Mouse (Mus musculus): ENCODE results near the gene Fam240a.

The Fam240a gene

DNA sequence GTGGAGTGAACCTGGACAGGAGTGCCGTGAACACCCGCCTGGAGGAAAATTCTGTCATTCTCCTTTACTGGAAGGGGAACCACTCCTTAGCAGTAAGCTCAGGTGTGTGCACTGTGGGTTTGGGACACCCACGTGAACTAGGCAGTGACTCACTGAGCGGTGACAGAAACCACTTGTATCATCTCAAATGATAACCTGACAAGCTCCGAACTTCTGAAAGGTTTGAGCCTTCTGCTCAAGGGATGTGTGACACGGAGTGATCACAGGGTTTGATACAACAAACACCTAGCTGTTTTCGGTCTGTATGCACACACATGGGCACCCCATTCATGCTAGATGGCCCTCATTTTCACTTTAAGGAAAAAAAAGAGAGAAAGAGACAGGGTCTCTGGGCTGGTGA is at the start of gene Fam240a:
Fam240a (minus strand) TSS at position 76 of the 400 bp plus-strand sequence.
- no peak for DNase-seq (ENCODE audit: low read depth, low spot score)

DNA sequence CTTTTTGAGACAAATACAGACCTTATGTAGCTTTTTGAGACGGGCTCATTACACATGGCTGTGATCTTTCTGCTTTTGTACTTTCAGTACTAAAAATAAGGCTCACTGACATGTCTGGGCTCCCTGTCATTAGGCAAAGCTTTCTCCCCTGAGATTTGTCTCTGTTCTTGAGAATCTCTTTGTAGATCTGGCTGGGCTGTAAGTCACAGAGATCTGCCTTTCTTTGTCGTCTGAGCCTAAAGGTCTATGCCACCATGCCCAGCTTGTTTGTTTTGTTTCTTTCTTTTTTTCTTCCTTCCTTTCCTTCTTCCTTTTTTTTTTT is 49.2 kb upstream of the Fam240a start:
- DNase-seq (ENCODE audit: low read depth, low spot score), result no peak

DNA sequence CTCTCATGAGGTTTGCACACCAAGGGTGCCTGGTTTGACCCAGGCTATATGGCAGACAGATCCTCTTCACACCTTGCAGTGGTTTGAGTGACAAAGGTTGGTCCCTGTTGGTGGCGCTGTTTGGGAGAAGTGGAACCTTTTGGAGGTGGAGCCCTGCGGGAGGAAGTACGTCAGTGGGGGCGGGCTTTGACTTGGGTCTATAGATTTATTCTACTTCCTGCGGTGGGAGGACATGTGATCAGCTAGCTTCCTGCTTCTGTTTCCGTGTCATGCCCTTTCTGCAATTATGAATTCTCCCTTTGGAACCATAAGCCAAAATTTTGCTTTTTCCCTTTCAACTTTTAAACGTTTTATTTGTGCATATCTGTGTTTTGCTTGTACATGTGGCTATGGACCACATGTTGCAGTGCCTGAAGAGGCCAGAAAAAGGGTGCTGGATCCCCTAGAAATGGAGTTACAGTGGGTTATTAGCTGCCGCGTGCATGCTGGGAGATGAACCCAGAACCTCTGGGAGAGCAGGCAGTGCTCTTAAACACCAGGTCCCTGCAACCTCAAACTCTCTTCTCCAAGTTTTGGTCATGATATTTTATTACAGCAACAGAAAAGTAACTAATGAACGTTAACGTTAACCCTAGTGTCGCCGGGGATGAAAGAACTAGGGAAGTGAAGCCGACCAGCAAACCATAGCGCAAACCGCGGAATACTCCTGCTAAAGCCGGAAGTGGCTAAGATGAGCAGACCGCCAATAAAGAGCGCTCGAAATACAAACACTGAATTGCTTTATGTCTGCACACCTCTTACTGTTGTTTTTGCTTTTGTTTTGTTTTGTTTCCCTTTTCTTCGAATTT is 48.6 kb upstream of the Fam240a start:
- DNase-seq (ENCODE audit: low read depth, low spot score), result no peak

DNA sequence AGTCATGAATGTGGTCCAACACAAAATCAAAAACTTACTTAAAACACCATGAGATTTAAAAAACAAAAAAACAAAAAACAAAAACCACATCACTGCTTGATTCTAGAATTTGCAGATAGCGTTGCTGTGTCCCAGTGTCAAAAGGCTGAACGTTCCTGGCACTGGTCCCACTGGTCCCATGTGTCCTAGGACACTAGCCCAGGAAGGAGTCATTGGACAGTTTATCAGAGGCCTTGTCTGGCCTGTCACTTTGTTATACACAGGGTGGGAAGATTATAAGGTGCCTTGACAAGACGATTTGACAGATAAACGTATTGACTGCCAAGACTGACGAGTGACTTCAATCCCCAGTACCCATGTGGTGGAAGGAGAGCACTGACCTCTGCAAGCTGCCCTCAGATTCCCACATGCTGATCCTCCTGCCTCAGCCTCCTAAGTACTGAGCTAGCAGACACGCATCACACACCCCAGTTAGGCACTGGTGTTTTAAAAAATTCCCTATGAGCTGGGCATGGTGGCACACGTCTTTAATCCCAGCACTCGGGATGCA is 47.0 kb upstream of the Fam240a start:
- DNase-seq (ENCODE audit: low read depth, low spot score), result no peak

DNA sequence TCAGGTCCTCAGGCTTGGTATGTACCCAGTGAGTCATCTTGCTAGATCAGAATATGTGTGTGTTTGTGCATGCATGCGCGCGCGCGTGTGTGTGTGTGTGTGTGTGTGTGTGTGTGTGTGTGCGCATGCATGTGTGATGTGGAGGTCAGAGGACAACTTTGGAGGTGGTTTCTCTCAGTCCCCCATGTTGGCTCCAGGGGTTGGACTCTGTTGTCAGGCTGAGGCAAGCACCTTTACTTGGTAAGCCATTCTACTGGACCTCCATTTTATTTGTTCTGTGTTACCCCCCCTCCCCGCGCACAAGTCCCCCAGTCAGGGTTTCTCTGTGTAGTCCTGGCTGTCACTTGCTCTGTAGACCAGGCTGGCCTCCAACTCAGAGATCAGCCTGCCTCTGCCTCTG is 44.7 kb upstream of the Fam240a start:
- DNase-seq (ENCODE audit: low read depth, low spot score), result no peak

DNA sequence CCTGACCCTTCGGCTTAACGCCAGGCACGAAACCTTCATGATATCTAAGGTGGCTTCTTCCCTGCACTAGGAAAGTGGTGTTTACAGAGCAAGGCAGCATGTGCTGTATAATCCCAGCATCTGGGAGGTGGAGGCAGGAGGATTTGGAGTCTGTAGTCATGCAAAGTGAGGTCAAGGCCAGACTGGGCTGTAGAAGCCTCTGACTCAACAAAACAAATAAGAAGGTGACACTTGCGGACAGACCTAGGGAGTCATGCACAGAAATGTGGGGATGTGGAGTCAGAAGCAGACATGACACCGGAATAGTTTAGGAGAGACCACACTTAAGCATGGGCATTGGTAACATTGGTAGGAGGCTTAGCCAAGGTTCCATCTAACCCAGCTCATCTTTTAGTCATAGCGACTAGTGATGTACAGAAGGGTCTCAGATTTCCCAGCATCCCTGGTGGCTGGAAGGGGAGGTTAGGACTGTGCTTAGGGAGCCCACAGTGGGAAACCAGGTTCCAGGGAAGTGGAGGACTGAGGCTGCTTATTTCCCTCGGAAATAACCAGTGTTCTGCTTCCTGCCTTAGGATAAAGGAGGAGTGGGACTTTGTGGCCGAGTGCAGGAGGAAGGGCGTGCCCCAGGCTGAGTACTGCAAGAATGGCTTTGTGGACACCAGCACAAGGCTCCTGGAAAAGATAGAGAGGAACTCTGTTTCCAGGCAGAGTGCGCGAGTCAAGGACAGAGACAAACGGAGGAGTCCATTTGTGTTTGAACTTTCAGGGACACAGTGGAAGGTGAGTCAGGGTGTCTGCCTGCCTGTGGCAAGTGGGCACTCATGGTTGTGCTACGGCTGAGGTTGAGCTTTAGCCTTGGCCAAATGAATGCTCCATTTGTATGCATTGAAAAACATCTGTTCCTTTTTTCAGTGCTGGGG is 43.8 kb upstream of the Fam240a start:
- DNase-seq (ENCODE audit: low read depth, low spot score), result no peak

DNA sequence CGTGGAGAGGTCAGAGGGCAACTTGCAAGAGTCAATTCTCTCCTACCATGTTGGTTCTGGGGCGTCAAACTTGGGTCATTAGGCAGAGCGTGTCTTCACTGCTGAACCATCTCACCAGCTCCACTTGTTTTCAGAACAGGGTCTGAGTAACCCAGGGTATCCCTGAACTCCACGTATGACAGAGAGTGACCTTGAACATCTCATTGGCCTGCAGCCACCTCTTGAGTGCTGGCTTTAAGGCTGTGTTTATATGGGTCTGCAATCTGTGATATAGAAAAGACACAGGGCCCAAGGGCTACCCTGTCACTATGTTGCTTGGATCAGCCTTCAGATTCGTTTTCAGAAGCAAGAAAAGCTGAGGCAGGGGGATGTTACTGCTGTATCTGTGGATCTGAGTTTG is 43.0 kb upstream of the Fam240a start:
- no peak for DNase-seq (ENCODE audit: low read depth, low spot score)

DNA sequence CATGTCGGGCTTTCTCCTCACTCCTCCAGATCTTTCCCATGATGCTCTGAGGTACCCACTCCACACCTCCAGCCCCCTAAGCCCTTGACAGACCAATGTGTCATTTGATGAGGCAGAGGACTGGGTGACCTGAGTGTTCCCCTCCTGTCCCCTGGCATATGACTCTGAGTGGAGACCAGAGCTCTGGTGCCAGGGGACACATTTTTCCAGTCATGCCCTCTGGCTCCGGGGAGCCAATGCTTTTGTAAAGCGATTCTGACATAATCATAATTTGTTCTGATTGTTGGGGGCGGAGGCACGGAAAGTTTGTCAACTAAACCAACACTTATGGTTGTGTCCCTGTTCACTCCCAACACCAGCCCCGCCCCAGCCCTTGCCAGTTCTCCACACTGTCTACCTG is 39.3 kb upstream of the Fam240a start:
- DNase-seq (ENCODE audit: low read depth, low spot score), result no peak

DNA sequence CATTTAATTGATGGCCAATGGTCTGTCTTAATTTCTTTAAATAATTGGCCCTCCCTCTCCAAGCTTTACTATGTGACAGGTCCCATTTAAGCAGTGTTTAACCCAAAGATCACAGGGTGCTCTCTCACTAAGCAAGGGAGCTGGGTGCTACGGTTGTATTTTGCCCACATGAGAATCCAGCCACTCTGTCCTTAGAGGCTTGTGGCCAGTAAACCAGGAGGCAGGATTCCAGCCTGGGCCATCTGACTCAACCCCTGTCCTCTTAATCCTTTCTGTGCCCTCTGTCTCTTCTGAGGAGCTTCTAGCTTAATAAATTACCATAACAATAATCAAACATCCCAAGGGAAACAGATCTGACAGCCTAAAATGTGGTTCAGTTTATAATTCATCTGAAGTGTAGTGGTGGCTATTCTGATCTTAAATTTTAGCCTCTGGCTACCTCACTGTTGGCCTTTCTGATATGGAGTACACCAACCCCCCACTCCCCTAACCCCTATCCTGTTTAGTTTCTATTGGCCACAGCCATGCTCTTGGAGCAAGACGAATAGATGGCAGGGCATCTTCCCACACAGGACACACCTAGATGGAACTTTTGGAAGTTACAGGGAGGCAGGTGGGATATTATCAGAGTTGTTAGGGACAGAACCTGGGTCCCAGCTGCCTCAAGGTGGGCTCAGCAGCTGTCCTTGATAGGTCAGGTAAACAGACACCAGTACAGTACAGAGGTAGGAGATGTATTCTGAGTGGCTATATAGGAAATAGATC is 38.2 kb upstream of the Fam240a start:
- DNase-seq (ENCODE audit: low read depth, low spot score), result no peak

DNA sequence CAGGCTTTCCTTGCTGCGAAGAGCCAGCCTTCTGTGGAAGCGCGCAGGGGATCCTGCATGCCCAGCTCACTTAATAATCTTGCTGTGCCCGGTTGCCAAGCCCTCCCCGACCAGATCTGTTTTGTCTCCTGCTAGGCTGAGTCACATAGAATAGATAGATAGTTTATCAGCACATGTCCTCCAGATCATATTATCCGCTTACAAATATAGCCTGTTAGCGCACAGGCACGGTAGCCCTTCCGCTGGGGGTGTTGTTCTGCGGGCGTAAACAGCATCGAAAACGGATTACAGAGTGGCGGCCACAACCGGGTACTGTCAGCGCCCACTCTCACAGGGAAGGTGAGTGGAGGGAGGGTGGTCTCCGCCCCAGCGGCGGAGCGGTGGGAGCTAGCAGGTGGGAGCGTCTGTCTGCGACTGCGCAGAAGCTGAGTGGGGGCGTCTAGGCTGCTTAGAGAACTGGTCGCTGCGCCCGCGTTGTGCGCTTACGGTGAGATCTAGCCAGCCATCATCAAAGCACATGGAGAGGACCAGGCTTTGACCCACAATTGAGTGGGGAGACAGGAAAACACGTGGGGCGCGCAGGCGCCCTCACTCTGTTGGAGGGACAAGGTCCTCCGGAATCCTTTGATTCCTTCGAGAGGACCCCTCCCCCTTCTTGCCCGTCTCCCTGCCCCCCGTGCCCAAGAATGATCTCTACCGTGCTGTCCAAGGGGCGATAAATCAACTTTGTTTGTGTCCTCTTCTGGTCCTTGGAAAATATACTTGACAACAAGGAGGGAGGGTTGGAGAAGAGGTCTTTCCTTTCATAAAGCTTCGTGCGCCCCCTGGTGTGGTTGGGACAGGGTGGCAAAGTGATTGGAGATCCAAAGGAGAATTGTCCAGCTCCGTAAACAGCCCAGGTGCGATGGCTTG is 37.1 kb upstream of the Fam240a start:
- peak; percentile 57 for DNase-seq (ENCODE audit: low read depth, low spot score)

DNA sequence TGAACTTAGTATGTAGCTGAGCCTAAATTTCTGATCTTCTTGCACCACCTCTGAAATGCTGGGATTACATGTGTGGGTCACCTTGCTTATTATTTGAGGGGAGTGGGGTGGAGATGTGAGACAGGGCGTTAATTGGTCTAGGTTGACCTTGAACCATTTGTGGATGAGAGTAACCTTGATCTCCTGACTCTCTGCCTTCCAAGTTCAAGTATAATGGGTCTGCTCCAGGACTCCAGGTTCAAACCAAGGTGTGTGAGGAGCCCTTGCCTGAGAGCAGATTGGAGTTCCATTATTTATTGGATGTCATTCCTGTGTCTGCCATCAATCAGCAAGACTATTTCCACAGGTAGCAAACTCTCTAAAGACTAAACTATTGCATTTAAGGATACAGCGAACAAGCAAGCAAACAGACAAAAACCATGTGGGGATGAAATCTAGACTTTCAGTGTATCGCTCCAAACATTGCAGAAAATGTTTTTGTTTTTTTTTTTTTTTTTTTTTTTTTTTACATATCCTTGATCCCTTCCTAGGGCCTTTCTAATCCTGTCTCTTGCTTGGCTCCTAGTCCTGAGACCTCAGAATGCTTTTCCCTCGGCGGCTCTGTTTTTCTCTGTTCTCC is 36.4 kb upstream of the Fam240a start:
- no peak for DNase-seq (ENCODE audit: low read depth, low spot score)

DNA sequence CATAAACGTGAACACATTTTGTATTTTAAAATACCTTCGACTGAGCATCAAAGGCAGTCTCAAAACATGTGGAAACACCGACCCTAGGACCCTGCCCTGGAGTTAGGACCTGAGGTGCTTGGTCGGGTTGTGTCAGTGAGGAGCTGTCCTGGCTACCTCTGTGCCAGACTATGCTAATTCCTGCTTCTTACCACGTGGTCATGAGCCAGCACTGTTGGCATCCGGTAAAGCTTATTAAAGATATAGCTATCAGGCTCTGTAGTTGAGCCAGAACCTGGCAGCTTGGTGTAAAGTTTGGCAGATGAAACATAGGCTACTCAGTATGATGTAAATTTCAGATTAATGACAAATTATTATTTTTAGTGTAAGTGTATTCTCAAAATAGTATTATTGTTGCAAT is 35.7 kb upstream of the Fam240a start:
- no peak for DNase-seq (ENCODE audit: low read depth, low spot score)

DNA sequence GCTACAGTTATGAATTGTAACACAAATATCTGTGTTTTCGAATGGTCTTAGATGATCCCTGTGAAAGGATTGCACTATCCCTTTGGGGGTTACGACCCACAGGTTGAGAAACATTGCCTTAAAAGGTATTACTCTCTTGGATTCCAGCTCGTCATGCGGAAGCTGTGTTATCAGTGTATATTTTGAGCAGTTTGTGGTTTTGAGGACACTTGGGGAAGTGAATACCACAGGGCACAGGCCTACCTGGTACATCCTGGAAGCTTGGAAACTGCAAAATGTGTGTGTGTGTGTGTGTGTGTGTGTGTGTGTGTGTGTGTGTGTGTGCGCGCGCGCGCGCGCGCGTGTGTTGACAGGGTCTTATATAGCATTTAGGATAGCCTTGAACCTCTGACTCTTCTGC is 35.2 kb upstream of the Fam240a start:
- no peak for DNase-seq (ENCODE audit: low read depth, low spot score)

DNA sequence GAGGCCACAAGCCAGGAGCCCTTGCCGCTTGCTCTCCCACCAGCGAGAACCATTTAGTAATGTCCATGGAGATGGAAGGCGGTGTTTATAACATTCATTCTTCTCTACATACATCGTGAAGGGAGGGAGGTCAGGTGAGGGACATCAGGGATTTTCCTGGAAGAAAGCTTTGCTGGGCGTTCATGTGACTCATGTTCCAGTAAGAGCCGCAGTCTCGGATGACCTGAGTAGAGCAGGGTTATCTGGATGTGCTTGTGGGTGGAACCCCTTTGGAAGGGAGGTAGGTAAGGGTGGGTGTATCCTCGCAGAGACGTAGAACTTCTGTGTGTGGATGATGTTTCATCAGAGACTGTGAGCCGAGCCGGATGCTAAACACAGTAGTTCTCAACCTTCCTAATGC is 34.7 kb upstream of the Fam240a start, which contains the start of gene Lrrc2:
Lrrc2 (plus strand) TSS at position 149 of the 400 bp plus-strand sequence.
- DNase-seq (ENCODE audit: low read depth, low spot score), result no peak

DNA sequence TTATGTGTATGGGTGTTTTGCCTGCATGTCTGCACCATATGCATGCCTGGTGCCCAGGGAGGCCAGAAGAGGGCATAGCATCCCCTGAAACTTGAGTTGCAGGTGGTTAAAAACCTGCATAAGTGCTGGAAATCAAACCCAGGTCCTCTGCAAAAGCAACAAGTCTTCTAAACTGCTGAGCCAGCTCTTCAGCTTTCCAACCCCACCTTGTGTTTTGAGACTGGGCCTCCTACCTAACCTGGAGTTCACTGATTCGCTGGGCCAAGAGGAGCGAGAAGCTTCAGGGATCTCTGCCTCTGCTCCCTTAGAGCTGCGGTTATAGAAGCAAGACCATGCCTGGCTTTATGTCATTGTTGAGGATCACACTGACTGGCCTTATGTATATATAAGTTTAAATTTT is 33.4 kb upstream of the Fam240a start:
- no peak for DNase-seq (ENCODE audit: low read depth, low spot score)

DNA sequence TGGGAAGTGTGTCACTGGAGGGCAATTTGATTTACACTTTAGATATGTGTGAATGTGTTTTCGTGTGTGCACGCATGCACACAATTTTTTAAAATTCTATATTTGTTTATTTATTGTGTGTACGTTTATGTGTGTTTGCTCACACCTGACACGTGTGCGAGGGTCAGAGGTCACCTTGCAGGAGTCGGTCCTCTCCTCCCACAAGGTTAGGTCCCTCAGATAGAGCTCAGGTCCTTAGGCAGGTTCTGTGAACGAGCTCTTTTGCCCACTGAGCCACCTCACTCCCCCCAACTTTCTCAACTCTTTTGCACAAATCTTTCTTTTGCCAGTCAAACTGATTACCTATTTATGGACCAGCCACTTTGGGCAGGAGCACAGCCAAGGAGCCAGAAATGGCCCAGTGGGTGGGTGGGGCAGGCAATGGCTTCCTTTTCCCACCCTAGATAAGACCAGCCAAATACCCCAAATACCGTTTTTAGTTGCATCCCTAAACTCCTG is 32.2 kb upstream of the Fam240a start:
- DNase-seq (ENCODE audit: low read depth, low spot score), result no peak

DNA sequence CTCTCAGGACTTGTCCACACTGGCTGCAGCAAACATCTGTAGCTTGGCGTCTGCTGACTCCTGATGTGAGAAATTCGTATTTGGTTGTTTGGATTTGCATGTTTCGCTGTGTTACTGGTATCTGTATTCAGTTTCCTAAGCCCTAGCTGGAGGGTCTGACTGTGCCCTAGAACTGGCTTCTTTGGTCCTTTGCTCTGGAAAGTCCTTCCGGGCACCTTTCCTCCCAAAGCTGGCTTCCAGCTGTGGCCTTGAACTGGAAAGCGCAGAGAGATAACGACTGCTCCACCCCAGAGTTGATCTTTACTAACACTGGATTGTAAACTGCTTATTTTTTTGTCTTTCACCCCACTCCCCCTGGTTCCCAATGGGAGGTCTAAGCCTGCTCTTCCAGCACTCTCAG is 31.2 kb upstream of the Fam240a start:
- no peak for DNase-seq (ENCODE audit: low read depth, low spot score)

DNA sequence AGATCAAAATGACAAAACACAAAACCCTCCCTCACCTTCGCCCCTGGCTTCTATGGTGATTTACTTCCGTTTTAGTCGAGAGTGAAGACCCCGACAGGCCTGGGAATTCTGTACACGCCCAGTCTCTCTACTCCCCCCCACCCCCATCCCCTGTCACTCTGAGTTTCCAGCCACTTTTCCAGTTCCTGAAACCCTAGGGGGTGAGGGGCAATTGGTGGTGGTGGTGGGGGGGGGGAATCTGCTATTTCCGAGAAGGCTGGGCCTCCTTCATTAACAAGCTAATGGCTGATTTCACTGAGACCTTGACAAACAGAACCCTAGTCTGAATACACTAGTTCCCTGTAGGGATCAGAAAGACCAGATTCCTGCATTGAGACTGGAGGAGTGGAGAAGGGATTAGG is 30.6 kb upstream of the Fam240a start:
- DNase-seq (ENCODE audit: low read depth, low spot score), result no peak

DNA sequence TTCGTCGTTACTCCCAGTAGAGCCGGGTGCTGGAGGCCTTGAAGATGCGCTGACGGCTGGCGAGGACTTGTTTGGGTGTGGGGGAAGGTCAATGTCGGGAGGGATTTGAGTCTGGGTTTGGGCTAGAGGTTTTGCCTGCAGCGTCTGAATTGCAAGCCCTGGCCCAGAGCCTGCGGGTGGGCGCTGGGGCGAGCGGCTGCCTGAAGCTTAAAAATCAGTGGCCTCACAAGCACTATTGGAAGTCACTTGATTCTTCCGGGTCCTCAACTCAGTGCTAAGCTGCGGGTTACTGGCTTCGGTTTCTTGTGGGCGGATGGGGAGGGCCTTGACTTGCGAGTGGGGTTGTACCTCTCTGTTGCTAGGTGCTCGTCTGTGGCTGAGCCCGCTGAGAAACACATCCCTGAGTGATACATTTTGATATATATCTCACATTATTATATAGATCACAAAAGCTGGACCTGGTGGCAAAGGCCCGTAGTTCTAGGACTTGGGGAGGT is 29.9 kb upstream of the Fam240a start:
- DNase-seq (ENCODE audit: low read depth, low spot score), result no peak

DNA sequence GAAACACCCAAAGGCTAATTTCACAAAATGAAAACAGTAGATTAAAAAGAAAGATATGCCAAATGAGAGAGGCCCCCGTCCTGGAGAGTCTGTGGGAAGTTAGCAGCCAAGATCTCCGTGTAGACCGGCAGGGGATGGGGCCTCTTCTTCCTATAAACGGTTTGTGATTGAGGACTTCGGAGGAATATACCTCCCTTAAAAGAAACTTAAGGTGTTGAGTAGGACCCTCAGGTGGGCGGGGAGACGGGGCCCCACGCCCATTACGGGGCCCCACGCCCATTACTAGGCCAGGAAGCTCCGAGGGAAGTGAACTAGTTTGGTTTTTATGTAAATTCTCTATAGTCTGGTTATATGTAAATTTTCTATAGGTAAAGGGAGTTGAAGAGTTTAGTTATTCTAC is 29.3 kb upstream of the Fam240a start, which contains the start of gene Tdgf1:
Tdgf1 (minus strand) TSS at position 233 of the 400 bp plus-strand sequence.
- no peak for DNase-seq (ENCODE audit: low read depth, low spot score)

All from brain, embryonic 18.5 days (tissue).